Mouse (Mus musculus): ENCODE data around the gene Lcn12. TPM values are rescaled to one million over a fixed set of nuclear protein-coding genes. Genes with fewer than 3 reads are reported as not detected.
A peak's percentile ranks its signal among the peaks of the same experiment; 100 is the strongest.

Lcn12 gene
- polyA plus RNA-seq, 1 experiment, result not detected

DNA sequence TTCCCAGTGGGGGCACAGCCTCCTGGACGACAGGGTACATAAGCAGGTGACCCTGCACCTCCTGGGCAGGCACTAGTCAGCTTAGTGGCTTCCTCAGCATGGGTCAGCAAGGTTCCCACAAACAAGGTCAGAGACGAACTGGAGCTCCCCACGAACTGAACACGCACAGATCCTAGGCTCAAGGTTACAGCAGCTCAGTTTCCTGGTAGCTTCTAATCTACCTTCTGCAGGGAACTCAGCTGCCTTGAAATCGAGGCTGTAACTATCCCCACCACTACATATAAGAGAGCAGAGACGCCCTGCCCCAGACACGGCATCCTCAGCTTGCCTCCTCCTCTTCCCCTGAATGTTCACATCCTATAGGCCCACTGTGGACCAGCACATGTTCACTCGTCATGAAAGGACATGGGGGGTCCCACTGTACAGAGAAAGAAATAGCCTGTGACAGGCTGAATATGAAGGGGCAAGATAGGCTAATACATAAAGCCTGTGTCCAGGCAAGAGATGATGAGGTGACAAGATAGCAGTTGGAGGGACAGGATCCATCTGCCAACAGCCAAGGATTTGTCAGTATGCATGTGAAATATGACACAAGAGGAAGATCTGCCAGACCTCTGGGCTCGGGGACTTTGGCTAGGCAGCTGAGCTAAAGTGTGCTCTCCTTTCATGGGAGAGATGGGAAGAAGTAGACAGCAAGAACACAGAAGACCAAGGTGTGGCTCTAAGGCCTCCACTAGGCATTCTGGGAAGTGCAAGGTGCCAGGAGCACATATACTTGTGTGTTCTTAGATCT, 33.0 kb upstream of the Lcn12 start:
- 86% methylated on average over 9 of the region's 9 CpGs for WGBS
- H3K27me3 ChIP-seq (replicated peaks; ENCODE audit: control insufficient read depth, insufficient read depth, low read length), result no peaks in the 10 kb centered on the region
- DNase-seq, result no peak
- TF ChIP-seq CTCF (conservative IDR thresholded peaks at IDR 0.05; ENCODE audit: insufficient read depth, insufficient read length, low read depth, low read length) (no peak), POLR2A (IDR thresholded peaks at IDR 0.05; ENCODE audit: low read depth, low read length) (no peak)
- H3K4me1 ChIP-seq (ENCODE audit: control insufficient read depth, insufficient read depth, low read length), result no peaks in the 10 kb centered on the region
- no peak overlapping the region for H3K4me3 ChIP-seq (ENCODE audit: insufficient read depth, low read depth, low read length)
- H3K36me3 ChIP-seq (ENCODE audit: control insufficient read depth, insufficient read depth, low read length), result no peaks in the 10 kb centered on the region
- H3K27ac ChIP-seq (ENCODE audit: insufficient read depth, low read depth, low read length), result no peak overlapping the region

DNA sequence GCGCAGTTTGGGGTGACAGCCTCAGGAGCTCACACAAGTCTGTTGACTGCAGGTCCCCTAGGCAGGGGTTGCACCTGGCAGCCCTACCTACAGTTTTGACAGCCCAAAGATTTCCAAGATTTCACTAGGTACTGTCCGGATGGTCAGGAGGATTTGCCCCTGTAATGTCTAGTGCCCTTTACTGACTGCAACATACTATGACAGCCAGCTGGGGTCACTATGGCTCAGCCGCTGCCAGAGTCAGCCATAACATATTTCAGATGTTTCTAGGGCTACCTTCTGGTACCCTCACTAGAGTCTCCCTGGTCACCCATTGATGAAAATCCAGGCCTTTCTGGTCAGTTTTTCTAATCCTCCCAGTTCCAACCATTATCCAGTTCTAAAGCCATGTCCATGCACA, 16.2 kb upstream of the Lcn12 start:
- no peaks in the 10 kb centered on the region for H3K36me3 ChIP-seq (ENCODE audit: control insufficient read depth, insufficient read depth, low read length)
- no peak overlapping the region for H3K27ac ChIP-seq (ENCODE audit: insufficient read depth, low read depth, low read length)
- H3K4me3 ChIP-seq (ENCODE audit: insufficient read depth, low read depth, low read length), result no peak overlapping the region
- DNase-seq, result no peak
- WGBS, result 67% methylated on average over 3 of the region's 3 CpGs
- H3K4me1 ChIP-seq (ENCODE audit: control insufficient read depth, insufficient read depth, low read length), result no peaks in the 10 kb centered on the region
- no peaks in the 10 kb centered on the region for H3K27me3 ChIP-seq (replicated peaks; ENCODE audit: control insufficient read depth, insufficient read depth, low read length)
- TF ChIP-seq POLR2A (IDR thresholded peaks at IDR 0.05; ENCODE audit: low read depth, low read length) (no peak), CTCF (conservative IDR thresholded peaks at IDR 0.05; ENCODE audit: insufficient read depth, insufficient read length, low read depth, low read length) (peak; percentile 65; the same call in 1 of the 2 replicates)

DNA sequence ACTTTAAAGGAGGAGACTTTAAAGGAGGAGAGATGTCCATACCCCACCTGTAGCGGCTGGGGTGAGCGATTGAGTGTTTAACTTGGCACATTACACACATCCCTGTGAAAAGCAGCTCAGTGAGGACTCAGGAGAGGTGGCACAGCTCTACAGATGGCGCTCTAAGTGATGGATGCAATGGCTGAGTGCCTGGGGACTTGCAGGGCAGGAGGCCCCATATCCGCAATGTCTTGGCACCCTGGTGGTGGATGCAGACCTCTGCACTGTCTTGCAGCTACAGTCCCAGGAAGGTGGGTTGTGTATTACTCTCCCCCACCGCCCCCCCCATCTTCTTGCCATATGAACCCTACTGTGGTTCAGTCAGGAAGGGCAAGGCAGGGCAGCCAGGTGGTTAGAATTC, 13.3 kb upstream of the Lcn12 start:
- 32% methylated on average over 5 of the region's 5 CpGs for whole genome bisulfite sequencing
- H3K27me3 ChIP-seq (replicated peaks; ENCODE audit: control insufficient read depth, insufficient read depth, low read length), result no peaks in the 10 kb centered on the region
- TF ChIP-seq CTCF (conservative IDR thresholded peaks at IDR 0.05; ENCODE audit: insufficient read depth, insufficient read length, low read depth, low read length) (peak; percentile 48; the same call in 1 of the 2 replicates), POLR2A (IDR thresholded peaks at IDR 0.05; ENCODE audit: low read depth, low read length) (no peak)
- DNase-seq, result peak; percentile 42
- no peak overlapping the region for H3K4me3 ChIP-seq (ENCODE audit: insufficient read depth, low read depth, low read length)
- H3K36me3 ChIP-seq (ENCODE audit: control insufficient read depth, insufficient read depth, low read length), result no peaks in the 10 kb centered on the region
- H3K4me1 ChIP-seq (ENCODE audit: control insufficient read depth, insufficient read depth, low read length), result 0 out of 2 replicates have a peak, but pooled peaks cover under 1% of the 10 kb centered on the region
- no peak overlapping the region for H3K27ac ChIP-seq (ENCODE audit: insufficient read depth, low read depth, low read length)

DNA sequence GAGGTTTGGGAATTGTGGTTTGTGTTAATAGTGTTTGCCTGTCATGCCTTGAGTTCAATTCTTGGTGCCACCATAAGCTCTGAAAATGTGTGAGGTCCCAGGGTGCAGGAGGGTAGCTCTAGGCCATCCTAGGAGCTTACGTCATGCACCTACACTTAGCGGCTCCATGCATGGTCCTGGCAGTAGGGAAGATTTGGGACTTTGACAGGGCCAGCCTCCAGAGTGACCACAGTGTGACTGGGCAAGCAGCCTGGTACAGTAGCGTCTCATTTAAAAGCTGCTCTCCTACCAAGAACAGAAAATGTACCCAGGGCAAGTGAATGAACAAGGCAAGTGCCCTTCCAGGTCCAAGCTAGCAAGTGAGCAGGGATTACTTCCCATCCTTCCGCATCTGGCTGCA, 12.1 kb upstream of the Lcn12 start:
- Histone ChIP-seq H3K4me3 (ENCODE audit: insufficient read depth, low read depth, low read length) (no peak overlapping the region), H3K36me3 (ENCODE audit: control insufficient read depth, insufficient read depth, low read length) (no peaks in the 10 kb centered on the region), H3K4me1 (ENCODE audit: control insufficient read depth, insufficient read depth, low read length) (0 out of 2 replicates have a peak, but pooled peaks cover 6% of the 10 kb centered on the region), H3K27ac (ENCODE audit: insufficient read depth, low read depth, low read length) (no peak overlapping the region), H3K27me3 (replicated peaks; ENCODE audit: control insufficient read depth, insufficient read depth, low read length) (no peaks in the 10 kb centered on the region)
- no peak for DNase-seq
- 97% methylated on average over 4 of the region's 4 CpGs for WGBS
- TF ChIP-seq POLR2A (IDR thresholded peaks at IDR 0.05; ENCODE audit: low read depth, low read length) (no peak), CTCF (conservative IDR thresholded peaks at IDR 0.05; ENCODE audit: insufficient read depth, insufficient read length, low read depth, low read length) (no peak)

DNA sequence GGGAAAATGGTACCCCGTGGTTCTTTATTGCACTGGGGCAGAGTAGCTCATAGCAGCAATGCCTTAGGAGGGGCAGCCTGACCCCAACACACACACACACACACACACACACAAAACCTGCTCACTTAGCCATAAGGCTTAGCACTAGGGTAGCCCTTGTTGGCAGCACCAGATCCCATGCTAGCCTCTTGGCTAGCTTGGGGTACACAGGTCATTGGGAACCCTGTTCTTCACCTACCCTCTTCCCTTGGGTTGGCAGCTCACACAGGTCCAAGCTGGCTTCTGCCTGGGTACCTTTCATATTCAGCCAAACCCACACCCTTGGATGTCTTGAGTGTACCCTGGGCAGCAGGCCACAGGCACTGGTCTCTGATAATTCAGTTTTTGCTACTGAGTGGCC, 11.3 kb upstream of the Lcn12 start:
- TF ChIP-seq POLR2A (IDR thresholded peaks at IDR 0.05; ENCODE audit: low read depth, low read length) (no peak), CTCF (conservative IDR thresholded peaks at IDR 0.05; ENCODE audit: insufficient read depth, insufficient read length, low read depth, low read length) (no peak)
- Histone ChIP-seq H3K27me3 (replicated peaks; ENCODE audit: control insufficient read depth, insufficient read depth, low read length) (no peaks in the 10 kb centered on the region), H3K36me3 (ENCODE audit: control insufficient read depth, insufficient read depth, low read length) (no peaks in the 10 kb centered on the region), H3K4me1 (ENCODE audit: control insufficient read depth, insufficient read depth, low read length) (peaks cover 9% of the 10 kb centered on the region; the same call in 1 of the 2 replicates), H3K4me3 (ENCODE audit: insufficient read depth, low read depth, low read length) (no peak overlapping the region), H3K27ac (ENCODE audit: insufficient read depth, low read depth, low read length) (no peak overlapping the region)
- no peak for DNase-seq
- 79% methylated on average over 1 of the region's 1 CpGs for WGBS

DNA sequence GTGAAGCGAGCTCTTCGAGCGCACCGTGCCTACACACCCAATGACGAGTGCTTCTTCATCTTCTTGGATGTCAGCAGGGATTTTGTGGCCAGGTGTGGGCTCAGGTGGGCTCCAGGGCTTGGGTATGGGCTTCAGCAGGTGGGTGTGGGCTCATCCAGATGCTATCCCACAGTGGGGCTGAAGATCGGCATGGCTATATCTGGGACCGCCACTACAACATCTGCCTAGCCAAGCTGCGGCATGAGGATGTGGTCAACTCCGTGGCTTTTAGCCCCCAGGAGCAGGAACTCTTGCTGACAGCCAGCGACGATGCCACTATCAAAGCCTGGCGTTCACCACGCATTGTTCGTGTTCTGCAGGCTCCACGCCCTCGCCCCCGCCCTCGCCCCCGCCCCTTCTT, 10.8 kb upstream of the Lcn12 start:
- H3K36me3 ChIP-seq (ENCODE audit: control insufficient read depth, insufficient read depth, low read length), result no peaks in the 10 kb centered on the region
- TF ChIP-seq POLR2A (IDR thresholded peaks at IDR 0.05; ENCODE audit: low read depth, low read length), result no peak
- no peak for TF ChIP-seq CTCF (conservative IDR thresholded peaks at IDR 0.05; ENCODE audit: insufficient read depth, insufficient read length, low read depth, low read length)
- H3K27me3 ChIP-seq (replicated peaks; ENCODE audit: control insufficient read depth, insufficient read depth, low read length), result no peaks in the 10 kb centered on the region
- H3K4me3 ChIP-seq (ENCODE audit: insufficient read depth, low read depth, low read length), result no peak overlapping the region
- H3K4me1 ChIP-seq (ENCODE audit: control insufficient read depth, insufficient read depth, low read length), result peaks cover 11% of the 10 kb centered on the region; the same call in 1 of the 2 replicates
- WGBS, result 96% methylated on average over 19 of the region's 19 CpGs
- no peak for DNase-seq
- no peak overlapping the region for H3K27ac ChIP-seq (ENCODE audit: insufficient read depth, low read depth, low read length)

DNA sequence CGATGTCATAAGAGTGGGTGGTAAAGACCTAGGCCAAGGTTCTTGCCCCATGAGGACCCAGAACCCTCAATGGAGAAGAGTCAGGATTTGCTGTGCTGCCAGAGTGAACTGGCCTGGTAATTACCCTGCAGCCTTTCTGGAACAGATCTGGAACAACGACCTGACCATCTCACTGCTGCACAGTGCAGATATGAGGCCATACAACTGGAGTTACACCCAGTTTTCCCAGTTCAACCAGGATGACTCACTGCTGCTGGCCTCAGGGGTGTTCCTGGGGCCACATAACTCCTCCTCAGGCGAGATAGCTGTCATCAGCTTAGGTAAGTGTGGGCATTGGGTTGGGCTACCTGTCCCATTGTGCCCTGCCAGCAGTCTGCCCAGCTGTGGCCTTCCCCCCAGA, 9.0 kb upstream of the Lcn12 start:
- no peaks in the 10 kb centered on the region for H3K27me3 ChIP-seq (replicated peaks; ENCODE audit: control insufficient read depth, insufficient read depth, low read length)
- WGBS, result 80% methylated on average over 3 of the region's 3 CpGs
- peaks cover 11% of the 10 kb centered on the region; the same call in 1 of the 2 replicates for H3K4me1 ChIP-seq (ENCODE audit: control insufficient read depth, insufficient read depth, low read length)
- no peak overlapping the region for H3K4me3 ChIP-seq (ENCODE audit: insufficient read depth, low read depth, low read length)
- no peak overlapping the region for H3K27ac ChIP-seq (ENCODE audit: insufficient read depth, low read depth, low read length)
- TF ChIP-seq CTCF (conservative IDR thresholded peaks at IDR 0.05; ENCODE audit: insufficient read depth, insufficient read length, low read depth, low read length) (no peak), POLR2A (IDR thresholded peaks at IDR 0.05; ENCODE audit: low read depth, low read length) (no peak)
- DNase-seq, result no peak
- H3K36me3 ChIP-seq (ENCODE audit: control insufficient read depth, insufficient read depth, low read length), result no peaks in the 10 kb centered on the region

Measured in kidney, adult 2 months (tissue).